Mouse (Mus musculus): ENCODE data around the gene Otof. TPM values are rescaled to one million over a fixed set of nuclear protein-coding genes. Genes with fewer than 3 reads are reported as not detected.

Otof gene
- polyA plus RNA-seq, 1 experiment from 2014 or later = 0.94 TPM

- Histone ChIP-seq H3K9ac (no peak overlapping the region), H3K4me2 (no peak overlapping the region), H3K36me3 (no peaks in the 10 kb centered on the region), H3K27ac (no peak overlapping the region), H3K4me1 (peaks cover 8% of the 10 kb centered on the region; the same call in 1 of the 2 replicates), H3K9me3 (no peaks in the 10 kb centered on the region), H3K4me3 (no peak overlapping the region), H3K27me3 (no peaks in the 10 kb centered on the region)
- no peak for ATAC-seq (ENCODE audit: insufficient number of reproducible peaks, insufficient read depth, low FRiP score, low TSS enrichment, low read depth)
- 18% methylated on average over 8 of the region's 8 CpGs for WGBS
Measured at GRCm38 (mm10) chr5:30423572-30424244, 38.0 kb downstream of the Otof start.

GRCm38 (mm10) chr5:30423121-30423520 lies 38.6 kb downstream of the Otof start:
- H3K36me3 ChIP-seq = no peaks in the 10 kb centered on the region
- H3K4me2 ChIP-seq = no peak overlapping the region
- no peak overlapping the region for H3K4me3 ChIP-seq
- H3K9ac ChIP-seq = no peak overlapping the region
- WGBS = 86% methylated on average over 4 of the region's 4 CpGs
- ATAC-seq (ENCODE audit: insufficient number of reproducible peaks, insufficient read depth, low FRiP score, low TSS enrichment, low read depth) = no peak
- H3K27me3 ChIP-seq = no peaks in the 10 kb centered on the region
- no peaks in the 10 kb centered on the region for H3K9me3 ChIP-seq
- H3K4me1 ChIP-seq = peaks cover 8% of the 10 kb centered on the region; the same call in 1 of the 2 replicates
- H3K27ac ChIP-seq = no peak overlapping the region

- no peak for ATAC-seq (ENCODE audit: insufficient number of reproducible peaks, insufficient read depth, low FRiP score, low TSS enrichment, low read depth)
- Histone ChIP-seq H3K36me3 (no peaks in the 10 kb centered on the region), H3K4me2 (no peak overlapping the region), H3K9ac (no peak overlapping the region), H3K27ac (no peak overlapping the region), H3K4me1 (no peaks in the 10 kb centered on the region), H3K27me3 (no peaks in the 10 kb centered on the region), H3K9me3 (no peaks in the 10 kb centered on the region), H3K4me3 (no peak overlapping the region)
- 42% methylated on average over 5 of the region's 5 CpGs for whole genome bisulfite sequencing
Measured at GRCm38 (mm10) chr5:30416665-30417064, 45.1 kb downstream of the Otof start.

- H3K36me3 ChIP-seq = no peaks in the 10 kb centered on the region
- no peak for ATAC-seq (ENCODE audit: insufficient number of reproducible peaks, insufficient read depth, low FRiP score, low TSS enrichment, low read depth)
- no peaks in the 10 kb centered on the region for H3K9me3 ChIP-seq
- H3K4me1 ChIP-seq = no peaks in the 10 kb centered on the region
- no peak overlapping the region for H3K9ac ChIP-seq
- no peak overlapping the region for H3K4me3 ChIP-seq
- no peak overlapping the region for H3K4me2 ChIP-seq
- H3K27me3 ChIP-seq = no peaks in the 10 kb centered on the region
- no peak overlapping the region for H3K27ac ChIP-seq
- 71% methylated on average over 4 of the region's 4 CpGs for WGBS
Measured at GRCm38 (mm10) chr5:30415876-30416275, 45.9 kb downstream of the Otof start.

GRCm38 (mm10) chr5:30415381-30415780 lies 46.4 kb downstream of the Otof start:
- no peak for ATAC-seq (ENCODE audit: insufficient number of reproducible peaks, insufficient read depth, low FRiP score, low TSS enrichment, low read depth)
- 63% methylated on average over 2 of the region's 2 CpGs for WGBS

GRCm38 (mm10) chr5:30411524-30411923 lies 50.2 kb downstream of the Otof start:
- Histone ChIP-seq H3K9me3 (no peaks in the 10 kb centered on the region), H3K4me3 (no peak overlapping the region), H3K4me2 (no peak overlapping the region), H3K36me3 (no peaks in the 10 kb centered on the region), H3K9ac (no peak overlapping the region), H3K4me1 (peaks cover 11% of the 10 kb centered on the region), H3K27me3 (no peaks in the 10 kb centered on the region), H3K27ac (no peak overlapping the region)
- 71% methylated on average over 10 of the region's 10 CpGs for WGBS
- no peak for ATAC-seq (ENCODE audit: insufficient number of reproducible peaks, insufficient read depth, low FRiP score, low TSS enrichment, low read depth)

More at GRCm38 (mm10) chr5:30415381-30415780, 46.4 kb downstream of the Otof start:
- Histone ChIP-seq H3K27me3 (no peaks in the 10 kb centered on the region), H3K4me3 (no peak overlapping the region), H3K36me3 (no peaks in the 10 kb centered on the region), H3K27ac (no peak overlapping the region), H3K4me2 (no peak overlapping the region), H3K9me3 (no peaks in the 10 kb centered on the region), H3K4me1 (no peaks in the 10 kb centered on the region), H3K9ac (no peak overlapping the region)

GRCm38 (mm10) chr5:30406876-30407275 lies 54.9 kb downstream of the Otof start:
- H3K4me2 ChIP-seq = peak overlapping the region; percentile 31; the same call in 1 of the 2 replicates

GRCm38 (mm10) chr5:30401165-30401564 lies 60.6 kb downstream of the Otof start:
- H3K4me2 ChIP-seq = no peak overlapping the region
- H3K36me3 ChIP-seq = no peaks in the 10 kb centered on the region
- no peaks in the 10 kb centered on the region for H3K27me3 ChIP-seq
- no peak for ATAC-seq (ENCODE audit: insufficient number of reproducible peaks, insufficient read depth, low FRiP score, low TSS enrichment, low read depth)
- no peak overlapping the region for H3K27ac ChIP-seq
- WGBS = 20% methylated on average over 8 of the region's 8 CpGs
- H3K4me1 ChIP-seq = peaks cover 9% of the 10 kb centered on the region
- no peak overlapping the region for H3K4me3 ChIP-seq
- H3K9ac ChIP-seq = no peak overlapping the region
- H3K9me3 ChIP-seq = no peaks in the 10 kb centered on the region

More at GRCm38 (mm10) chr5:30406876-30407275, 54.9 kb downstream of the Otof start:
- Histone ChIP-seq H3K9ac (no peak overlapping the region), H3K4me3 (no peak overlapping the region), H3K9me3 (no peaks in the 10 kb centered on the region), H3K27me3 (no peaks in the 10 kb centered on the region), H3K4me1 (peaks cover 12% of the 10 kb centered on the region), H3K27ac (no peak overlapping the region), H3K36me3 (no peaks in the 10 kb centered on the region)
- ATAC-seq (ENCODE audit: insufficient number of reproducible peaks, insufficient read depth, low FRiP score, low TSS enrichment, low read depth) = no peak
- 16% methylated on average over 9 of the region's 9 CpGs for WGBS

GRCm38 (mm10) chr5:30400521-30400920 lies 61.2 kb downstream of the Otof start:
- Histone ChIP-seq H3K27ac (peak overlapping the region; percentile 44; the same call in 1 of the 2 replicates), H3K4me2 (no peak overlapping the region), H3K36me3 (no peaks in the 10 kb centered on the region), H3K9ac (no peak overlapping the region), H3K4me1 (peaks cover 9% of the 10 kb centered on the region), H3K4me3 (no peak overlapping the region), H3K27me3 (no peaks in the 10 kb centered on the region), H3K9me3 (no peaks in the 10 kb centered on the region)
- ATAC-seq (ENCODE audit: insufficient number of reproducible peaks, insufficient read depth, low FRiP score, low TSS enrichment, low read depth) = no peak
- WGBS = 77% methylated on average over 5 of the region's 5 CpGs

- Histone ChIP-seq H3K9ac (no peak overlapping the region), H3K9me3 (no peaks in the 10 kb centered on the region), H3K4me2 (no peak overlapping the region), H3K27me3 (no peaks in the 10 kb centered on the region), H3K27ac (no peak overlapping the region), H3K4me1 (no peaks in the 10 kb centered on the region), H3K36me3 (no peaks in the 10 kb centered on the region), H3K4me3 (no peak overlapping the region)
- no peak for ATAC-seq (ENCODE audit: insufficient number of reproducible peaks, insufficient read depth, low FRiP score, low TSS enrichment, low read depth)
- WGBS = 26% methylated on average over 7 of the region's 7 CpGs
Measured at GRCm38 (mm10) chr5:30391473-30391872, 70.3 kb downstream of the Otof start.

- no peak for ATAC-seq (ENCODE audit: insufficient number of reproducible peaks, insufficient read depth, low FRiP score, low TSS enrichment, low read depth)
- Histone ChIP-seq H3K4me2 (no peak overlapping the region), H3K27me3 (no peaks in the 10 kb centered on the region), H3K4me1 (no peaks in the 10 kb centered on the region), H3K4me3 (no peak overlapping the region), H3K27ac (no peak overlapping the region), H3K9ac (no peak overlapping the region), H3K36me3 (no peaks in the 10 kb centered on the region), H3K9me3 (no peaks in the 10 kb centered on the region)
- 76% methylated on average over 5 of the region's 5 CpGs for WGBS
Measured at GRCm38 (mm10) chr5:30389836-30390235, 71.9 kb downstream of the Otof start.

- no peaks in the 10 kb centered on the region for H3K27me3 ChIP-seq
- 78% methylated on average over 6 of the region's 6 CpGs for WGBS
- no peak for ATAC-seq (ENCODE audit: insufficient number of reproducible peaks, insufficient read depth, low FRiP score, low TSS enrichment, low read depth)
- H3K27ac ChIP-seq = no peak overlapping the region
- no peak overlapping the region for H3K9ac ChIP-seq
- H3K4me2 ChIP-seq = no peak overlapping the region
- H3K4me3 ChIP-seq = no peak overlapping the region
- no peaks in the 10 kb centered on the region for H3K36me3 ChIP-seq
- H3K9me3 ChIP-seq = no peaks in the 10 kb centered on the region
- H3K4me1 ChIP-seq = no peaks in the 10 kb centered on the region
Measured at GRCm38 (mm10) chr5:30387726-30388125, 74.0 kb downstream of the Otof start.
